Mouse (Mus musculus): ENCODE data around the gene 3100002H09Rik. TPM values are rescaled to one million over a fixed set of nuclear protein-coding genes. Genes with fewer than 3 reads are reported as not detected.

Gene 3100002H09Rik
- polyA plus RNA-seq, 1 experiment from 2014 or later, result 0.84 TPM

DNA sequence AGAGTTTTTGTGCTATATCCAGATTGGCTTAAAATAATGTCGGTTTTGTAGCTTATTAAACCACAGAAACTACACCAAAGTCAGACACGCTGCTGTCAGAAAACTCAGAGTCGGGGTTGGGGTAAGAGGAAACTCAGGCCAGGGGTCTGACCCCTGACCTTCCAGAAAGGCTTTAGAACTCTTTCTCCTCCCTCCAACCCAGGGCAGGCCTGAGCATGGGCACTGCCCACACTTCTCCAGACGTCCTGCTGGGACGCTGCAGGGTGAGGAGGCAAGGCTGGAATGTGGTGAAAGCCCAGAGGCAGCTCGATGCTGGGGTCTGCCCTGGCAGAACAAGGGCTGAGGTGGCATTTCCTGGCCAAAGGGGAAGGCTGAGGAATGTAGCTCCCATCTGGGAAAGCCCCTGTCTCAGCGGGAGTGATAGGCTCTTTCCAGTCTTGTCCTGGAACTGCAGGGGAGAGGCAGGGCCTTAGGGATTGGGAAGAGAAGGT, 34.6 kb downstream of the 3100002H09Rik start:
- peaks cover 32% of the 10 kb centered on the region for H3K4me1 ChIP-seq

DNA sequence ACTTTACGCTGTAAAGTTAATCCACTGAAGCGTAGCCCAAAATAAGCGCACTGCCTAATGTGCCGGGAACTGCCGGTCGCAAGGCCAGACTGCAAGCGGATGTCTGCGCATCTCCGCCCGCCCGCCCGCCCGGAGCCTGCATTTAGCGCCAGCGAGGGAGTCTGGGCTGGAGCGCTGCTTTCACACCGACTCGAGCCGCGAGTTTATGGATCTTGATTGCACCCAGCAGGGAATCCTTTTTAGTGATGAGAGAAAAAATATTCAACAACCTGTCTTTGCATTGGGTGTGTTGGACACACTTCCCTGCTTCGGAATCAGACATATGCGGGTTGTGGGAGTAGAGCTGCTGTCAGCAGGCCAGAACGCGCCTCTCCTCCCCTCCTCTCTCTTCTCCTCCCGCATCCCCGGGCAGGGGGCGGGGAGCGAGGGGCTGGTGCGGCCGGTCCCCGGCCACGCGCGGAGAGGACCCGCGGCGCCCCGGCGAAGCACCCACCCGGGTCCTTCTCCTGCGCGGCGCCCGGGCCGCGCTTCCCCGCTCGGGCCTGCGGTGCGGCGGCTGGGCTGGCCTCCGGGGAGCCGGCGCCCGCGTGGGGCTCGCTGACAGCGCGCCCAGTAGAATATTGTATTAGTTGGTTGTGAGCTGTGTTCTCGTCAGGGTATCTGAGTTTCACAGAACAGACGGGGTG, 35.2 kb downstream of the 3100002H09Rik start:
- peak overlapping the region; percentile 52 for H3K4me3 ChIP-seq
- H3K4me2 ChIP-seq, result peak overlapping the region; percentile 91
- peaks cover 39% of the 10 kb centered on the region for H3K27me3 ChIP-seq
- H3K9me3 ChIP-seq (replicated peaks), result no peaks in the 10 kb centered on the region
- peak overlapping the region; percentile 79 for H3K9ac ChIP-seq
- H3K27ac ChIP-seq, result peak overlapping the region; percentile 84
- H3K36me3 ChIP-seq (ENCODE audit: poor library complexity, severe bottlenecking), result no peaks in the 10 kb centered on the region
- WGBS, result under 1% methylated on average over 61 of the region's 61 CpGs
- peaks cover 38% of the 10 kb centered on the region for H3K4me1 ChIP-seq
- ATAC-seq, result peak; percentile 75

More for the DNA sequence above, 34.6 kb downstream of the 3100002H09Rik start:
- Histone ChIP-seq H3K9me3 (replicated peaks) (no peaks in the 10 kb centered on the region), H3K4me3 (peak overlapping the region; percentile 52), H3K9ac (no peak overlapping the region; the same call in 1 of the 2 replicates), H3K36me3 (ENCODE audit: poor library complexity, severe bottlenecking) (no peaks in the 10 kb centered on the region), H3K27me3 (peaks cover 39% of the 10 kb centered on the region), H3K27ac (no peak overlapping the region; the same call in 1 of the 2 replicates), H3K4me2 (peak overlapping the region; percentile 91)
- ATAC-seq, result no peak
- WGBS, result 13% methylated on average over 7 of the region's 7 CpGs

- H3K27me3 ChIP-seq, result peaks cover 46% of the 10 kb centered on the region
Observed at GRCm38 (mm10) chr4:124573586-124573985, 37.0 kb downstream of the 3100002H09Rik start.

GRCm38 (mm10) chr4:124570977-124571376, 39.6 kb downstream of the 3100002H09Rik start:
- ATAC-seq, result peak; percentile 66
- H3K4me2 ChIP-seq, result no peak overlapping the region
- H3K9me3 ChIP-seq (replicated peaks), result no peaks in the 10 kb centered on the region
- no peak overlapping the region for H3K9ac ChIP-seq
- H3K27me3 ChIP-seq, result peaks cover 32% of the 10 kb centered on the region
- no peaks in the 10 kb centered on the region for H3K36me3 ChIP-seq (ENCODE audit: poor library complexity, severe bottlenecking)
- peaks cover 47% of the 10 kb centered on the region for H3K4me1 ChIP-seq
- H3K27ac ChIP-seq, result peak overlapping the region; percentile 25; the same call in 1 of the 2 replicates
- H3K4me3 ChIP-seq, result no peak overlapping the region
- 52% methylated on average over 9 of the region's 9 CpGs for WGBS

More at GRCm38 (mm10) chr4:124573586-124573985, 37.0 kb downstream of the 3100002H09Rik start:
- Histone ChIP-seq H3K4me1 (peaks cover 52% of the 10 kb centered on the region), H3K27ac (no peak overlapping the region; the same call in 1 of the 2 replicates), H3K9ac (no peak overlapping the region), H3K4me3 (no peak overlapping the region), H3K9me3 (replicated peaks) (no peaks in the 10 kb centered on the region), H3K4me2 (no peak overlapping the region), H3K36me3 (ENCODE audit: poor library complexity, severe bottlenecking) (no peaks in the 10 kb centered on the region)
- ATAC-seq, result no peak
- WGBS, result 62% methylated on average over 4 of the region's 4 CpGs

DNA sequence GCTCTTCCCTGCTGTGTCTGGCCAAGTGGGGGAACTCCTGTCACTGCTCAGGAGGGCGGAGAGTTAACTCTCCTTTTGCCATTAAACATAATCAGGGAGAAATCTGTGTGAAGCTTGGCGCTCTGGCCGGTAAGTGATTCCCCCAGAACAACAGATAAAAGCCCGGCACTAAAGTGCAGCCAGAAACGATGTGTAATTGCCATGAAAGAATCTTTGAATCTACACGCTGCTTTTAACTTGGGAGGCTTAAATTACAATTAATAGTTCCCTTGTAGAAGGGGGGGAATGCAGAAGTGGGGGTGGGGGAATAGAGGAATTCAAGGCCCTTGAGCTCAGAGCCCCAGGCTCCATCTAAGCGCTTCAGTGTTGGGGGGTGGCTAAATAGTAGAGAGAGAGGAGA, 40.9 kb downstream of the 3100002H09Rik start:
- Histone ChIP-seq H3K4me2 (no peak overlapping the region; the same call in 1 of the 2 replicates), H3K9ac (no peak overlapping the region), H3K36me3 (ENCODE audit: poor library complexity, severe bottlenecking) (no peaks in the 10 kb centered on the region), H3K9me3 (replicated peaks) (no peaks in the 10 kb centered on the region), H3K4me1 (peaks cover 36% of the 10 kb centered on the region), H3K4me3 (no peak overlapping the region), H3K27ac (peak overlapping the region; percentile 51; the same call in 1 of the 2 replicates), H3K27me3 (peaks cover 27% of the 10 kb centered on the region)
- 10% methylated on average over 7 of the region's 7 CpGs for WGBS
- no peak for ATAC-seq

DNA sequence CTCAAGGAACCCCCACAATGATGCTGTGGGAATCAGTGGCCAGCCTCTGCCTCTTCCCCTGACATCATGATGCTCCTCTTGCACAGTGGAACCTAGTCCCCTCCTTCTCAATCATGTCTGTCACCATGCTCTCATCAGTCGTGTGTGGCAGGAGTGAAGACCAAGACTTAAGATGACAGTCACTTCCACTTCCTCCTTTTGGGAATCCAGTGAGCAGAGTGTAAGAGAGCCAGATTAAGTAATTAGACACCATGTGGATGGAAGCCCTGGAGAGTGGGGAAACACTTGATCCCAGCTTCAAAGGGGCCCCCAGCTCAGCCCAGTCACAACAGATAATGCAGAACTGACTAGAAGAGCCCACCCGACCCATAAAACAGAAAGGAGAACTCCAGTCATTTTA, 47.2 kb downstream of the 3100002H09Rik start:
- Histone ChIP-seq H3K27me3 (no peaks in the 10 kb centered on the region; the same call in none of the 2 replicates), H3K36me3 (ENCODE audit: poor library complexity, severe bottlenecking) (no peaks in the 10 kb centered on the region), H3K9ac (no peak overlapping the region), H3K4me1 (peaks cover 26% of the 10 kb centered on the region), H3K9me3 (replicated peaks) (no peaks in the 10 kb centered on the region), H3K27ac (0 out of 2 replicates have a peak overlapping the region, but pooled peaks have one; percentile 31), H3K4me3 (no peak overlapping the region), H3K4me2 (no peak overlapping the region)
- 0 out of 2 replicates have a peak, but pooled peaks have one; percentile 16 for ATAC-seq
- WGBS, result 44% methylated on average over 2 of the region's 2 CpGs

GRCm38 (mm10) chr4:124562721-124563120, 47.9 kb downstream of the 3100002H09Rik start:
- no peak overlapping the region for H3K9ac ChIP-seq
- H3K36me3 ChIP-seq (ENCODE audit: poor library complexity, severe bottlenecking), result no peaks in the 10 kb centered on the region
- H3K27me3 ChIP-seq, result no peaks in the 10 kb centered on the region
- H3K27ac ChIP-seq, result peak overlapping the region; percentile 31
- peak; percentile 82 for ATAC-seq
- no peak overlapping the region for H3K4me3 ChIP-seq
- peaks cover 26% of the 10 kb centered on the region for H3K4me1 ChIP-seq
- no peaks in the 10 kb centered on the region for H3K9me3 ChIP-seq (replicated peaks)
- no peak overlapping the region for H3K4me2 ChIP-seq
- 39% methylated on average over 7 of the region's 7 CpGs for WGBS

Other genes starting within 250 kb of the 3100002H09Rik start
- 12.0 and 13.2 TPM in 2 replicates for gene Pou3f1, start 46.0 kb upstream of the 3100002H09Rik start, polyA plus RNA-seq (2015; fragmentation: Nextera tagmentation; extraction: Ambion mirVana)
- gene Utp11, start 82.8 kb upstream of the 3100002H09Rik start, polyA plus RNA-seq (2015; fragmentation: Nextera tagmentation; extraction: Ambion mirVana), result 49.9 and 59.1 TPM in 2 replicates
- gene Fhl3, start 89.9 kb upstream of the 3100002H09Rik start, polyA plus RNA-seq (2015; fragmentation: Nextera tagmentation; extraction: Ambion mirVana), result 2.6 and 3.2 TPM in 2 replicates
- 169 and 177 TPM in 2 replicates for gene Sf3a3, start 104.0 kb upstream of the 3100002H09Rik start, polyA plus RNA-seq (2015; fragmentation: Nextera tagmentation; extraction: Ambion mirVana)
- gene Inpp5b, start 131.0 kb upstream of the 3100002H09Rik start, polyA plus RNA-seq (2015; fragmentation: Nextera tagmentation; extraction: Ambion mirVana), result 25.8 and 25.9 TPM in 2 replicates
- gene Mtf1, start 191.3 kb upstream of the 3100002H09Rik start, polyA plus RNA-seq (2015; fragmentation: Nextera tagmentation; extraction: Ambion mirVana), result 15.8 and 16.4 TPM in 2 replicates
- 45.8 and 51.4 TPM in 2 replicates for gene Yrdc, start 239.9 kb upstream of the 3100002H09Rik start, polyA plus RNA-seq (2015; fragmentation: Nextera tagmentation; extraction: Ambion mirVana)
- gene 1110065P20Rik, start 240.4 kb upstream of the 3100002H09Rik start, polyA plus RNA-seq (2015; fragmentation: Nextera tagmentation; extraction: Ambion mirVana), result 59.2 and 63.6 TPM in 2 replicates